Mouse (Mus musculus) spleen, postnatal 36 days (tissue): Measurements from ENCODE around the gene Srxn1.
A peak's percentile ranks its signal among the peaks of the same experiment; 100 is the strongest.

ENCODE experiments used
- DNase-seq, 2 experiments: peaks; one replicate each; pipeline ENCODE4 v3.0.0; 2022; ENCODE audit warnings: low spot score in 2 of 2, mixed read lengths in 1 of 2

Gene Srxn1

DNA sequence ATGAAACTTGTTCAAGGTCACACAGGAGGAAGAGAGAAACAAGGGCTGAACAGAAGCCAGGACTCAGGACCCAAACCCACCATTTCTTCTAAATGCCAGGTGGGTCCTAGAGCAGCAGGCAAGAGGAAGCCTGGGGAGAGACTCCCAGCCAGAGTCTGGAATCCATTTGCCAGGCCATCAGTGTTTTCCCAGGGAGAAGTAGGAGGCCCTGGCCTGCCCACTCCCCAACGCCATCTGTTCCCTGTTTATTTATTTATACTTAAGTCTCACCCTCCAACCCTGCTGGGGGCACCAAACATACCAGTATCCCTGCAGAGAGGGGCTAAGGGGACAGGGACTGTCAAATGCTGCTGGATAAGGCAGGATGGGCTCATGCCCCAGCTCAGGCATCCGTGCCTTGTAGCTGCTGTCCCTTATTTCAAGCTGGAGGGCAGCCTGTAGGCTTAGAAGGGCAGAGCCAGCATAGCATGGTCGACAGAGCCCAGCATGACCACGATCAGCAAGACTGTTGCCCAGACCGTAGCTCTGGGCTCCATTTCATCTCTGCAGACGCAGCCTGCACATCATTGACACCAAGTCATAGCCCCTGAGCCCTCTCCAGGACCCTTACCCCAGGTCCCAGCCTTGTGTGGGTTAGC is 14.0 kb downstream of the Srxn1 start:
- no peak for DNase-seq

DNA sequence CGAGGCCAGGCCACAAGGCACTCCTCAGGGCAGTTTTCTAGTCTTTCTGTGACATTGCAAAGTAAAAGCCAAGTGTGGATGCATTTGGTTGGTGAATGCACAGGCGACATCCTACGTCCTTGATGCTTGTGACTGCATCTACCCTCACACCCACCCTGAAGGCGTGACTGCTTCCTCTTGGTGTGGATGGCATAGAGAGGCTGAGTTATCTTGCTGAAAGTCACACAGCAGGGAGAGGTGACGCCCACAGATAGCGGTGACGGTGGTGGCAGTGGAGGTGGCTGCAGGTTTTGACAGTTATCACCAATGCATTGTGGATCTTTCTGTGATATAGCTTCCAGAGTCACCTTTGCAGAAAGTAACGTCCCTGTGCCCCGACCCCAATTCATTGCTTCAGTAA is 17.6 kb downstream of the Srxn1 start:
- DNase-seq = peak; percentile 25 to 49

DNA sequence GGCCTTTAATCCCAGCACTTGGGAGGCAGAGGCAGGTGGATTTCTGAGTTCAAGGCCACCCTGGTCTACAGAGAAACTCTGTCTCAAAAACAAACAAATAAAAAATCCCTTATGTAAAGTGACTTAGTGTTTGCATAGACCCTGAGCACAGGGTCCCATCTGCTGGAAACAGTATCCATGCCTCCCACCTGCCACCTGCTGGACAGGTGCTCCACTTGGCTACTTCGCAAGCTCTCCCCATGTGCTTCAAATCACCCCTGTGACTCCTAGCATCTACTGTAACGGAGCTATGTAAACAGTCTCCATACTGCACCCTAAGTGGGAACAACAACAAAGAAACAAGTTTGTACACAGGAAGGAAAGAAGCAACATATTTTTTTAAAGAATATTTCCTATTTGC is 23.3 kb downstream of the Srxn1 start:
- no peak for DNase-seq

DNA sequence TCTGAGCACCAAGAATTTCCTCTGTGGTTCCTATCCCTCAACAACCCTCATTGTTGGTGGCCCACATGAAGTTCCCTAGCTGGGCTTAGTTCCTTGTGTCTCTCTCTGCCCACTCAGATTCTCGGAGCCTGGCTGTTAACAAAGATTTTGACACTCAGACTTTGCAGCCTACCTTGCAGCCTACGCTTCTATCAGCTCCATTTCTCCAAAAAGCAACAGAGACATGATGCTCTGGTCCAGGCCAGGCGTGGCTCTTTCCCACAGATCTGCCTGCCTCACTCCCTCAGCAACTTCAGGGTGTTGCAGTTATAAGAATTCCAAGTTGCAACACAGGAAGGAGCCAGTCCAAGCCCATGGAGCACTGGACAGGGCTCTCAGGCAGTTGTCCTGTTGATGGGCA is 24.5 kb downstream of the Srxn1 start:
- no peak for DNase-seq

DNA sequence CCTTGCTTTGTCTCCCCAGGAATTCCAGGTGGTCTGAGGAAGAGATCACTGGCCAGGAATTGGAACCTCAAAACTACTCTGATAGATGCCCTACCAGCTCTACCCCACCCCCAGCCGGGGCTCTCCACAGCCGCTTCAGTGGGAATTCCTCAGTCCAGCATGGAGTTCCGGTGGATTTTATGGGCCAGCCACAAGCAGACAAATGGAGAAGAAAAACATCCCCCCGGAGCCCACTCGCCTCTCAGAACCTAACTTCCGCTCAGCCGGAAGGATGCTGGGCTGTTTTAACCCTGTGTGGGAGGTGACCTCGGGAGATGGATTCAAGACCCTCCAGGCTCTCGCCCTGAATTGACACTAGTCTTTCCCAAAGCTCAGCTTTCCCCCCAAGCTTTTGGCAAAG is 26.7 kb downstream of the Srxn1 start:
- no peak for DNase-seq

DNA sequence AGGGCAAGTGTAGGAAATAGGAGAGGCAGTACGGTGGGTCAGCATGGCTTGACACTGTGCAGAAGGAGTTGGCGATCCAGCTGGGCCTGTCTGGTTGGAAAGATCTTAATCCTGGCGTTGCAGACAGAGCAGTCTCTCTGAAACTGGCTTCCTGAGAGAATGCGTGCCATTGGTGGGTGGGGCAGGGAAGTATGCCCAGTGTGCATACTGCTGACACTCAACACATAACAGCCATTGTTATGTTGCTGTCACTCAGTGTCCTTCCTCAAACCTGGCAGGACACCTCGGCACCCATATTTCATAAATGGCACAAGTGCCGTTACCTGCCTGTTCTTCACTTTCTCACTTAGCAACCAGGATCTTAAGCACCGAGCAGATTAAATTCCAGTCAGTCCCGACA is 27.4 kb downstream of the Srxn1 start:
- DNase-seq = no peak

DNA sequence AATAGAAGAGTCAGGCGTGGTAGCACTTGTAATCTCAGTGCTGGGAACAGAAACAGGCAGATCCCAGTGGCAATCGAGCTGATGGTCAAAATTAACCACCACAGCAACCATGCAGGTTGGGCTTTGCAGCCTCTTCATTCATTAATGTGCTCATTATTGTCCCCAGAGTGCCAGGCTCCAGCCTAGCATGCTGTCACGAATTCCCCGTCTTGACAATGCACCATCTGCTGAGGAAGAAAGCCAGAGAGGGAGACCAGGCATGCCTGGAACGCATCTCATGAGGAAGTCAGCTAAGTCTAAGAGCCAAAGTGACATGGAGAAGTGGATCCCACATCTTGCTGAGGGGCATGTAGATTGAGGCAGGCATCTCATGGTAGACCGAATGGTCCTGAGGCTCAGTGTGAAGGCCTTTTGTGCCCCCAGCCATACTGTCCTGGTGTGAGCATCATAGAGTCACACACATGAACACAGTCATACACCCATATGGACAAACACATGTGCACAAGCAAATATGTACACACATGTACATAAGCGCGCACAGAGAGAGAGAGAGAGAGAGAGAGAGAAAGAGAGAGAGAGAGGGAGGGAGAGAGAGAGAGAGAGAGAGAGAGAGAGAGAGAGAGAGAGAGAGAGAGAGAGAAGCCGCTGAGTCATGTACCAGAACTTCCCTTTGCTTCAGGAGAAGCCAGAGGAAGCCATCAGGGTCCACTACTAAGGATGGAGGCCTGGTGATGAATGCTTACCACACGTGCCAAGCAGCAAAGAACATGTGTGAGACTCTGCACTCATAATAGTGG is 34.1 kb downstream of the Srxn1 start:
- DNase-seq = no peak

DNA sequence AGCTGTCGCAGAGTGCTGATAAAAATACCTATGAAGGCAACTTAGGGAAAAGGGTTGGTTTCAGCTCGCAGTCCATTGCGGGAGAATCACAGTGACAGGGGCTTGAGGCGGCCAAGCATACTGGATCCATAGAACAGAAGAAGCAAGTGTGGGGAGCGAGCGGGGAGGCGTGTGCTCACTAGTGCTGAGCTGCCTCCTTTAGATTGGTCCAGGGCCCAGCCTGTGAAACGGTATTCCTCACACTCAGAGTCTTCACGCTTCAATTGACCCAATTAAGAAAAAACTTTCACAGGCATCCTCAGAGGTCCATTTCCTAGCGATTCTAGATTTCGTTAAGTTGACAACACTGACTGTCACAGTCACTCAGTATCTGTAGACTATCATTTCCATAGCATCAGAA is 35.6 kb downstream of the Srxn1 start:
- DNase-seq = no peak

DNA sequence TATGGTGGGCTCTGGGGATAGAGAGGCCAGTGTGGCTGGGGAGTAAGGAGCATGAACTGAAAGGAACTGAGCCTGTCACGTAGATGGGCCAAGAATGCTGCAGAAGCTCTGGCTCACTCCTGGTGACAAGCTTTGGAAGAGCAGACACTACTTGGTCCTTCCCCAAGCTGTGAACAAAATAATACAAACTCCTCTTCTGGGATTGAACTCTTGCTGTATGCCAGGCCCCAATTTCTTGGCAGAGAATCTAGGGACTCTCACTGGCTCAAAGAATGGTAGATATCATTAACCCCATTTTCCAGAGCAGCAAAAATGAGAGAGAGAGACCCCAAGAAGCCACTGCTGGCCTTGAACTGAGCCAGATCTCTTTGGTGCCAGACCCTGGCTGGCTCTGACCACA is 36.2 kb downstream of the Srxn1 start:
- DNase-seq = no peak

DNA sequence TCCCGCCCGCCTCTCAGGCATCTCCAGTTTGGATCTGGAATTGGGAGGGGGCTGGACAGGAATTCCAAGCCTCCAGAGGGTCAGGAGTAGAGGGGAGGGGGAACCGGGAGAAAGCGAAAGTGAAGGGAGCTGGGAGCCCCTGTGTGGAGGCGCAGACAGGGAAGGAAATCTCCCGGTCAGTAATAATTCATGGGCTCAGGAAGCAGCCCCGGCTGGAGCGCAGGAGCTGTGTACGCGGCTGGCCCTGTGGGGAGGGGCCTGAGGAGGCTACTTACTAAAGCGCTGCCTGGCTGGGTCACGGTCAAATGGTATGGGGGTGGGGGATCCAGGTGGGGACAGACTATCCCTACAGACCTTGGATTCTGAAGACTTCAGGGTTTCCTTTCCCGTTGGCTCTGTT is 36.7 kb downstream of the Srxn1 start:
- no peak for DNase-seq

DNA sequence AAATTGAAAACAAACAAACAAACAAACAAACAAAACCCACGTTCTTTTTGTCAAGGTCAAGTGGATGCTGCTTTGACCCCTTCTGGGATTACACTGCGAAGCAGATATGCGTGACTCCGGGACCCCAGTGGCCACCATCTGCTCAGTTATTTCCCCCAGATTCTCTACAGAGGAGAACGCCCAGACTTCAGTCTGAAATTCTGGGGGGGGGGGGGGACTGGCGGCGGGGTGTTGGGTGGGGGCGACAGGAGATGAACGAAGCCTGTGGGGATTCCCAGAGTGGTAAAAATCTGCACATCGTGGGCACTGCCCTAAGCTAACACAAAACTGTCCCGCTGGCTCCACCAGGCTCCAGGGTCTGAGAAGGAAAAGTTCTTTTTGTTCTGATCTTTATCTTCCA is 37.3 kb downstream of the Srxn1 start:
- no peak for DNase-seq

DNA sequence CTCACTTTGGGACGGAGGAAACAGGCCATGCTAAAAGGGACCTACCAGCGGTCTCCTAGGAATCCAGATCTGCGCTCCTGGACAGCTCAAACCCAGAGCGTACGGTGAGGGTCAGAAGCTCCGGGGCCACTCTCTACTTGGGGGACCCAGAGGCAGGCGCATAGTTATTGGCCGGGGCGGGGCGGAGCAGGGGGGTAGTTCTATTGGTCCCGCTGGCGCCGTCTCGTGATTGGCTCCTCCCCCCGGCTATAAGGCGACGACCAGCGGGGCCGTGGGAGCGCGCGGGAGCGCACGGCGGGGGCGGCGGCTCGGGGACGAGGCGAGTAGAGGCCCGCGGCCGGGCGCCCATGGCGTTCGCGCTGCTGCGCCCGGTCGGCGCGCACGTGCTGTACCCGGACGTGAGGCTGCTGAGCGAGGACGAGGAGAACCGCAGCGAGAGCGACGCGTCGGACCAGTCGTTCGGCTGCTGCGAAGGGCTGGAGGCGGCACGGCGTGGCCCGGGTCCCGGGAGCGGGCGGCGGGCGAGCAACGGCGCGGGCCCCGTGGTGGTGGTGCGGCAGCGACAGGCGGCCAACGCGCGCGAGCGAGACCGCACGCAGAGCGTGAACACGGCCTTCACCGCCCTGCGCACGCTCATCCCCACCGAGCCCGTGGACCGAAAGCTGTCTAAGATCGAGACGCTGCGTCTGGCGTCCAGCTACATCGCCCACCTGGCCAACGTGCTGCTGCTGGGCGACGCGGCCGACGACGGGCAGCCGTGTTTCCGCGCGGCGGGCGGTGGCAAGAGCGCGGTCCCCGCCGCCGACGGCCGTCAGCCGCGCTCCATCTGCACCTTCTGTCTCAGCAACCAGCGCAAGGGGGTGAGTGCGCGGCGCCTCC is 38.2 kb downstream of the Srxn1 start, which contains the start of gene Tcf15:
Gene Tcf15 (plus strand): TSS at position 283 of the 879 bp plus-strand sequence.
- no peak for DNase-seq

DNA sequence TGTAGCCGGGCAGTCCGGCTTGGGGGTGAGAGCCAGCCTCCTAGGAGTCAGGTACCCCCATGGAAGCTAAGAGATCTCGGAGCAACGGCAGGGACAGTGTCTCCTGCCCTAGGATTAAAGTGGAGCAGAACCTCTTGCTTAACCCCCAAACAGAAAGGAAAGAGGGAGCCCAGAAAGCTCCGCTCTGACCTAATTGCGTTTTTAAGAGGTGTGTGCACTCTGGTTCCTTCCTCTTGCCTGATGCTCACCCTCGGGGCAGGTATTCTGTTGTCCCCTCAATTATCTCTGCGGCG is 38.8 kb downstream of the Srxn1 start:
- DNase-seq = no peak

DNA sequence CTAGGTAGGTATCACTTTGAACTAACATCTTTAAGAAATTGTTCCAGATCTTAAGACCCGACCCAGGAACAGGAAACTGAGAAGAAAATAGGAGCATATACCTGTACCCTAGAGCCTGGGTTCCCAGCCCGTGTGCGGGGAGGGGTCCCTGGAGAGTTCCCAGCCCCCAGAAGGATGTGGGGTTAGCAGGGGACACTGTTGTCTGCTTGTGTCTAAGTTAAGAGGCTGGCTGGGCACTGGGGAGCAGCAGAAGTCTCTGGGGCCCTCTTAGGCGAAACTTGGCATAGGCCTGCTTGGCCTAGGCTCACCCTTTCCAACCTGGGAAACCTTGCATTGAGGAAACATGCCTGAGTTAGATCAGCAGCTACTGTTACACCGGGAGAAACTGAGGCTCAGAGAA is 39.2 kb downstream of the Srxn1 start:
- DNase-seq = no peak

DNA sequence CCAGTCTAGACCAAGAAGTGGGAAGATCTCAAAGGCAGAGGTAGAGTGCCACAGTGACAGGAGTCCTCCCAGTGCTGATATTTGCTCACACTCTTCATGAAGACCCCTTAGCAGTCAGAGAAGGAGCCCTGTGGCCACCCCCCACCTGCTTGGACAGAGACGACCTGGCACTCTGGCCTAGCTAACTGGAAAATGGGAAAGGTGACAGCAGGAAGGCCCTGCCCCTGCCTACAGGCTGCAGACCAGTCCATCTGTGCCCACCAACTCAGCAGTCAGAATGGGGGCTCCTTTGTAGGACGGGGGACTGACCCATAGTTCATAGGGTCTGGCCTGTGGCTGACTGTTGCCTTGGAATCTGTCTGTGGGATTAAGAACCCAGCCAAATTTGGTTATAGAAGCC is 40.4 kb downstream of the Srxn1 start:
- DNase-seq = no peak

DNA sequence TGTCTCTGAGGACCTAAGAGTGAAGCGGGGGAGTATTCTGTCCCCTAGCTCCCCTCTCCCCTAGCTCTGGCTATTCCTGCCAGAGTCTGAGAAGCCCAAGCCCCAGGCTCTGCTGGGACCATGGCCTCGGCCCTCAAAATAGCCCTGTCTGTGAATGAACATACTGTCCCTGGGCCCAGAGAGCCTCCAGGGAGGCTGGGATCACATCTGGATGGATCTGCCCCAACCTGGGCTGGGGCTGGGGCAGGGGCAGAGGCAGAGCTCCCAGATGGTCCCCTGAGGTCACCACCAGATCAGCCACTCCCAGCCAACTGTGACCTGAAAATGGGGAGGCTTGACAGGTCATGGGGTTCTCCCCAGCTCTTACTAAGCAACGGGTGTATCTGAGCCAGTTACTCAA is 41.8 kb downstream of the Srxn1 start:
- DNase-seq = no peak

DNA sequence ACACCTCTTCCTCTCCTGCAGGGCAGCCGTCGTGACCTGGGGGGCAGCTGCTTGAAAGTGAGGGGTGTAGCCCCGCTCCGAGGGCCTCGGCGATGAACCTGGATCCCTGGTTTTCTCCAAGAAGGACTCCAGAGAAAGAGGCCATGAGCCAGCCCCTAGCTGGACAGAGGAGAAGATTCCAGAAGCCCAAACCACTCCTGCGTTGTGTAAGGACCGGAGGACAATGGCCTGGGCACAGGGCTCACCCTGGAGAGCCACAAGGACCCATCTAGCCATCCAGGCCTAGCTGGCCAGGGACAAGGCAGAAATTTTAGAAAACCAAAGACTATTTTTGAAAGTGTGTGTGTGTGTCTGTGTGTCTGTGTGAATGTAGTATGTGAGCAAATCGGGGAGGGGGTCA is 43.4 kb downstream of the Srxn1 start:
- DNase-seq = no peak

DNA sequence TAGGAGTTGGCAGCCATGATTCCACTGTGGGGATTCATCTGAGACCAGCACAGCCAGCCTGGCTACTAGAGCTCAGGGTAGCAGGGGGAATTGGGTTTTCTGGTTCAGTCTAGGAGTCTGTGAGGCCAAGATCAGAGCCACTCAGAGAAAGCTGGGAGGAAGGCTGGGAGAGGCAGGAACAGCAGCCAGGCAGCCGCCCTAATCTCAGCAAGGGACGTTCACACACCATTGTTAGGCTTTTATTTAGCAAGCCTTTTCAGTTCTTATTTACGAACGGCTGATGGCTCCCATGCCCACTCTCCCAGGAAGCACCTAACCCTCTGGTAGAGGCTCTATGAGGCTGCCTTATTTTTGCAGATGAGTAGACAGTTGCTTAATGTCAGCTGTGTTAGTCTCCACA is 44.6 kb downstream of the Srxn1 start:
- DNase-seq = no peak

DNA sequence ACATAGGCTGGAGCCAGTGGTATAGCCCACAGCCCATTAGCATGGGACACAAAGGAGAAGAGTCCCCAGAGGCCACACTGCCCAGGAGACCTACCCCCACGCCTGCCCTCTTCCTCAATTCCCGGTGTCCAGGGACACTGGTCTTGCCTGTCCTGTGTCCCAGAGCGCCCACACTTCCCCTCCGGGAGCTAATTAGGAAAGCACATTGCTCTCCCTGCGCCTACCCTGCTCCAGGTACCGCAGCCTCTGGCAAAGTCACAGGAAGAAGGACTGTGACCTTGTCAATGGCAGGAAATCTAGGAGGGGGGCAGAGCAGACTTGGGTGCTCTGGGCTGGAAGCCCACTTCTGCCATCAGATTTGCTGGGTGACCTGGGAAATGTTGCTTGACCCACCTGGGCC is 45.1 kb downstream of the Srxn1 start:
- DNase-seq = no peak

DNA sequence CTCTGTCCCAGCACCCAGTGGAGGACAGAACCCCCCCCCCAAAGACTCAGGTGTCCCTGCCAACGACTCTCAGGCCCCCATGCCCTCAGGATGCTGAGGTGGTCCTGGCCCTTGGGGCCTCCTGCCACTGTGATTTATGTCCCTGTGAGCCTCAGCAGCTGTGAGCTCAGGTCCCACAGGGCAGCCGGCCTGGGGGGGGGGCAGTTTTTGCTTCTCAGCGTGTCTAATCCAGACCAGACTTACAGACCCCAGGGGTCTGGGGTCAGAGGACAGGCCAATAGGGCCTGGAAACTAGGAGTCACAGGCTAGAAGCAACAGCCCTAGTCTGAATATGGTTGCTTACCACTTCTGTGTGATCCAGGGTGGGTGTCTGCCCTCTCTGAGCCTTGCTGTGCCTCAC is 48.0 kb downstream of the Srxn1 start:
- no peak for DNase-seq

DNA sequence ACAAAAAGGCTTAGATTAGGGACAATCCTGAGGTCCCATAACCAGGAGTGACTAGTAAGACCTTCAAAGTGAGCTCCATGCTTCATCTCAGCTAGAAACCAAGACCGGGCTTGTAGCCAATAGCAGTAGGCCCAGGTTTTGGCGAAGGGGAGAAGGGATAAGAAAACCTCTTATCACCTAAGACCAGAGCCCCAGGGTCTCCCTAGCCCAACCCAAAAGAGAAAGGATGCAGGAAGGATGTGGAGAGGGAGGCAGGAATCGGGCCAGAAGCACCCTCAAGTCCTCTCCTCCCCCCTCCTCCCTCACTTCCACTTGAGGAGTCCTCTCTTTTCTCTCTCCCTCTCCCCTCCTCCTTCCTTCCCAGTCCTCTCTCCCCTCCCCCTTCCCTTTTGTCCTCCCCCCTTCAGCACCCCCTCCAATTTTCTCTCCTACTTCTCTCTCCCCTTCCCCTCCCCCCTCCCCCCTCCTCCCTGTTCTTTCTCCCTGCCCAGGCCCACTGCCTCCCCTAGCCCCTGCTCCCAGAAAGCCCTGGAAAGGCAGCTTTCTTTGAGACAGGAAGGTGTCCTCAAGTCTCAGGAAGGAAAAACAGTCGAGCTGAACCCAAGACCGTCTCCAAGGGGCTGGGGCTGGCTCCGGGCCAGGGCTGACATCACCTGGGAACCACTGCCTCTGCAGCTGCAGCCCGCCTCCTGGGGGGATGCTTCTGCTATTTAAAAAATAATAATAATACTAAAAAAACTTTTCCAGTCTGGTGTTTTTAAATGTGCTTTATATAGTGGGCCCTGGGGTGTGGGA is 50.3 kb downstream of the Srxn1 start:
- no peak for DNase-seq

DNA sequence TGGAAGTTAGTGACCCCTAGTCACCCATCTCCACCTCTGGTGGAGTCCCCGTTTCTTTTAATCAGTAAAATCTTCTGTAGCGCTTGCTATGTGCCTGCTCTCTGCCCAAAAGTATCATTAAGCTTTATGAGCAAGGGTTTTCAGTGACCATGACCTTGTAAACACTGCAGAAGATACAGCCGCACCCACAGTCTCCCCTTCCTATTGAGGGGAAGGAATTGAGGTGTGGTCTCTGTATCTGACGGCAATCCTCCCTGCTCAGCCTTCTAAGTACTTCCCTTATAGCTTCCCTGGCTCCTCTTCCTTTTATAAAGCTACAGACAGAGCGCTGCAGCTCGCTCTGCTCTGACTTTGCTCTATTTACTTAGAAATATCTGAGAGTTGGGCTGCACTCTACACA is 51.2 kb downstream of the Srxn1 start:
- no peak for DNase-seq
